Mouse (Mus musculus) leukemia stem cell, adult 10-12 weeks (primary cell): ENCODE results near the gene Map3k10. TPM values are rescaled to one million over a fixed set of nuclear protein-coding genes. Genes with fewer than 3 reads are reported as not detected.

Experiments
- polyA plus RNA-seq: library from polyadenylated mRNA; stranded (reverse); fragments of >175 nt; gene quantifications from 2 replicates; pipeline ENCODE4 v1.2.3, GENCODE M21; 2012; ENCODE audit warnings: low replicate concordance

The Map3k10 gene
- 29.5 and 45.0 TPM in 2 replicates for polyA plus RNA-seq

DNA sequence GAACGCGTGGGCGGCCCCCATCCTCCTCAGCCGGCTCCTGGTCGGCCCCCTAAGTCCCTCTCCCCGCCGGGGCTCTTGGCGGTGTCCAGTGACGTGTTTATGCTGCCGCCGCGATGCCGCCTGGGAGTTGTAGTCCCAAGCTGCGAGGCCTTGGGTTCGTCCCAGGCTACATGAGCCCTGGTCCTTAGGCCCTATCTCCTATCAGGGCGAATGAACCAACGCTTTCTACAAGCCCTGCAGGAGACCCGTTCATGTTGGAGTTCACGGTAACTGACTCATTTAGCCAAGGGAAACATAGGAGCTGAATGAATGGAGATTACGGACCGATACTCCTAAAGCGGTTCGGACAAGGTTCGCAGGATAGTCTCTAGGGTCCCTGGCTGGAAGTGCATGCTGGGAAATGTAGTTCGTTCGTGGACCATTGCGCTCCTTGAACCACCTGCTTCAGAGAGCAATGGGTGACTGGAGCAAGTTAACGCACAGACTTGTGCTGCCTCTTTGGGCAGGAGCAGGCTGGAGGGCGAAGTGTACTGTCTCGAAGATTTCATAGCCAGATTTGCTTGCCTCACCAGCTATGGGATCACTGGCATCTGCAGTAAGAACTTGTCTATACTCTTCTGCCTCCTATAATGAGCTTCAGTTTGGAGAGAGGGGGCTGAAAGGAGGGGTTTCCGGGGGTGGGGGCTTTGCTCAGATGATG is at the start of gene Map3k10:
Gene Map3k10 (minus strand): TSS at position 77 of the 700 bp plus-strand sequence.

DNA sequence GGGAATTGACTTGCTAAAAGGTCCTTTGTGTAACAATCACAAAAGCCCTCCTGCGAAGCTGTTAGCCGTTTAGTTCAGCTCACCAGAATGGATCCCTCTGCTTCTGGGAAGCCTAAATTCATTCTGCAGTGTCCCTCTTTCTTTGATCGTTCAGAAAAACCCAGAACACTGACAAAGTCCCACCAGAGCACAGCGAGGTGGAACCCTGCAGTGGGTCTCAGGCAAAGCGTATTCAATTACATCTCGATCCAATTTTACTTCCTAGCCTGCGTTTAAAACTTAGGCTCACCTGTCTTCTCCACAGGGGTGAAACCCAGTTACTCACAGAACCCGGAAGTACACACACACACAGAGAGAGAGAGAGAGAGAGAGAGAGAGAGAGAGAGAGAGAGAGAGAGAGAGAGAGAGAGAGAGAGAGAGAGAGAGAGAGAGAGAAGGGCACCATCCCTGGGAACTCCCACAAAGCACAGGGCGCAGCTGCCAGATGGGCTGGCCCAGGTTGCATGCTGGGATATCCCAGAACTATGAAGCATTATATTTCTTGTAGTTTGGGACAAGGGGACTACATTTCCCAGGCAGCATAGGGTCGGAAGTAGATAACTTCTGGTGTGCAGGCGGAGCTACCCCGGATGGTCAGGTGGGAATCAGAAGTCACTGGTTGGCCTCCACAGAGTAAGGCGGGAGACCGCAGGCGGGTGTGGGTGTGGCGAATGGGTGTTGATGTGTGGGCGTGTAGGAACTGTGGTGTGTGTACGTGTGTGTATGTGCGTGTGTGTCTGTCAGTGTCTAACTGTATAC is 14.6 kb upstream of the Map3k10 start, which contains the start of gene Zfp607b:
Gene Zfp607b (plus strand): TSS at position 526 of the 798 bp plus-strand sequence.

DNA sequence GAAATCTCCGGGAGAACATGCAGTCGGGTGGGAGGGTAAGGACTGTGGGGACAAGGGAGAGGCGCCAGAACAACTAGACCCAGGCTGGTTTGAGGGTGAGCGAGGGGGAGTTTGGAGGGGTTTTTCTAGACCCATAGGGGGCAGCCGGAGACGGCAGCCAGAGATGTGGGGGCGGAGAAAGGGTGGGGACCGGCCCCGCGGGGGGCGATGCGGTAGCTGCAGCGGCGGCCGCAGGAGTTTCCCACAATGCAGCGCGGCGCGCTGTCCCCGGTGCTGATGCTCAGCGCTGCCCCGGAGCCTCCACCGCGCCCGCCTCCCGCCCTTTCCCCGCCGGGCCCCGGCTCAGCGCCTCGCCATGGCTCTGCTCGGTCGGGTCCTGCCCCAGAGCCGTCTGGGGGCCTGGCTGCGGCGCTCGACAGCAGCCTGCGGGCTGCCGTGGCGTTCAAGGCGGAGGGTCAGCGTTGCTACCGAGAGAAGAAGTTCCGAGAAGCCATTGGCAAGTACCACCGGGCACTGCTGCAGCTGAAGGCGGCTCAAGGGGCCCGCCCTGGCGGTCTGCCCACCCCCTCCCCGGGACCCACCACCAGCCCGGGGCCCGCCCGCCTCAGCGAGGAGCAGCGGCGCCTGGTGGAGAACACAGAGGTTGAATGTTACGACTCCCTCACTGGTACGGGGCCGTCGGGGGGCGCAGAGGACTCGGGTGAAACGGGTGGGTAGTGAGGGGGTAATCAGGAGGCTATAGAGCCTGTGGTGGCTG is 20.5 kb downstream of the Map3k10 start, which contains the start of gene Ttc9b:
Gene Ttc9b (plus strand): TSS at position 235 of the 757 bp plus-strand sequence.

Other genes starting within 250 kb of the Map3k10 start
- 0.24 and 0.45 TPM in 2 replicates for gene Sptbn4, start 226.9 kb downstream of the Map3k10 start, polyA plus RNA-seq
- 834 and 943 TPM in 2 replicates for gene Blvrb, start 226.6 kb downstream of the Map3k10 start, polyA plus RNA-seq
- gene Sertad3, start 200.8 kb downstream of the Map3k10 start, polyA plus RNA-seq = 20.2 and 49.9 TPM in 2 replicates
- gene Sertad1, start 187.7 kb downstream of the Map3k10 start, polyA plus RNA-seq = 85.4 and 91.2 TPM in 2 replicates
- gene Prx, start 175.3 kb downstream of the Map3k10 start, polyA plus RNA-seq = 2.9 and 3.2 TPM in 2 replicates
- 1.9 and 5.5 TPM in 2 replicates for gene Hipk4, start 151.3 kb downstream of the Map3k10 start, polyA plus RNA-seq
- gene Pld3, start 121.4 kb downstream of the Map3k10 start, polyA plus RNA-seq = 83.5 and 116 TPM in 2 replicates
- 44.0 and 93.8 TPM in 2 replicates for gene 2310022A10Rik, start 121.4 kb downstream of the Map3k10 start, polyA plus RNA-seq
- gene Akt2, start 83.0 kb downstream of the Map3k10 start, polyA plus RNA-seq = 47.9 and 84.4 TPM in 2 replicates
- gene Ttc9b, start 20.7 kb downstream of the Map3k10 start, polyA plus RNA-seq = not detected in 2 replicates
- gene Zfp607b, start 14.7 kb upstream of the Map3k10 start, polyA plus RNA-seq = not detected in 2 replicates
- gene Zfp60, start 56.8 kb upstream of the Map3k10 start, polyA plus RNA-seq = 0.36 TPM in 1 of 2 replicates, not detected in the other
- 0.09 and 0.35 TPM in 2 replicates for gene Zfp626, start 132.6 kb upstream of the Map3k10 start, polyA plus RNA-seq
- gene Zfp59, start 164.0 kb upstream of the Map3k10 start, polyA plus RNA-seq = 0.15 TPM in 1 of 2 replicates, not detected in the other
- 0.08 and 0.19 TPM in 2 replicates for gene Zfp607a, start 182.9 kb upstream of the Map3k10 start, polyA plus RNA-seq